ENCODE assay signal across 7 mouse cellular contexts in genomic region chr19:11912037-11912532, GRCm38 (mm10). TPM values are rescaled to one million over a fixed set of nuclear protein-coding genes. Genes with fewer than 3 reads are reported as not detected.
DNase-seq lines count a peak whose midpoint lies in the region; ATAC-seq lines count a peak whose summit lies in the region.

TSS of gene Patl1 (plus strand) at chr19:11912399.

- peaks cover 9% of the 10 kb centered on the region; the same call in 1 of the 2 replicates for H3K4me1 ChIP-seq in intestine, embryonic 16.5 days (ENCODE audit: control insufficient read depth, insufficient read depth, low read length)
- H3K4me1 ChIP-seq in midbrain, embryonic 11.5 days (ENCODE audit: control insufficient read depth, insufficient read depth, low read length) = peaks cover 10% of the 10 kb centered on the region

- DNase-seq in adrenal gland, adult 8-10 months = peak; percentile 98
- peak; percentile 96 for DNase-seq in embryo, embryonic 9.5 days (ENCODE audit: extremely low spot score)
- peak; percentile 97 to 98 for DNase-seq in gastrocnemius, postnatal 4 days (ENCODE audit: low spot score in 2 of 2)
- DNase-seq in left cerebral cortex, postnatal 36 days (ENCODE audit: low spot score in 2 of 2) = peak; percentile 99
- peak; percentile 100 for DNase-seq in midbrain, embryonic 11.5 days (ENCODE audit: low spot score, missing footprints)
- peak; percentile 99 for DNase-seq in skeletal muscle tissue, adult 2 months (ENCODE audit: low read depth, low spot score)

- H3K9me3 ChIP-seq in intestine, embryonic 16.5 days (ENCODE audit: control insufficient read depth, low read length) = no peaks in the 10 kb centered on the region
- no peaks in the 10 kb centered on the region for H3K9me3 ChIP-seq in midbrain, embryonic 11.5 days (ENCODE audit: control insufficient read depth, low read length)

- intact Hi-C loops in left cerebral cortex, postnatal 36 days (cut with DNase I) = loop anchor here (2.0 to 5.0 kb wide), 3 partner anchors 53 to 135 kb away; partner anchors contain the start of genes Osbp and Stx3

- peak within 1 kb of the TSS; percentile 75 for H3K4me2 ChIP-seq in intestine, embryonic 16.5 days (ENCODE audit: low read depth, low read length)
- peak within 1 kb of the TSS; percentile 77 for H3K4me2 ChIP-seq in midbrain, embryonic 11.5 days

- WGBS in intestine, embryonic 16.5 days = under 1% methylated on average over 53 of the region's 53 CpGs
- under 1% methylated on average over 53 of the region's 53 CpGs for WGBS in midbrain, embryonic 11.5 days

- H3K36me3 ChIP-seq in intestine, embryonic 16.5 days (ENCODE audit: control insufficient read depth, insufficient read depth, low read length) = no peaks in the 10 kb centered on the region
- no peaks in the 10 kb centered on the region for H3K36me3 ChIP-seq in midbrain, embryonic 11.5 days (ENCODE audit: control insufficient read depth, insufficient read depth, low read length)

- H3K9ac ChIP-seq in intestine, embryonic 16.5 days (ENCODE audit: low read depth, low read length) = peak within 1 kb of the TSS; percentile 82
- peak within 1 kb of the TSS; percentile 88 for H3K9ac ChIP-seq in midbrain, embryonic 11.5 days (ENCODE audit: low read length)

- H3K4me3 ChIP-seq in intestine, embryonic 16.5 days (ENCODE audit: low read length) = peak within 1 kb of the TSS; percentile 69
- peak within 1 kb of the TSS; percentile 86 for H3K4me3 ChIP-seq in midbrain, embryonic 11.5 days (ENCODE audit: low read depth, low read length)

- no peaks in the 10 kb centered on the region for H3K27me3 ChIP-seq in intestine, embryonic 16.5 days (replicated peaks; ENCODE audit: control insufficient read depth, insufficient read depth, low read length)
- no peaks in the 10 kb centered on the region for H3K27me3 ChIP-seq in midbrain, embryonic 11.5 days (ENCODE audit: control insufficient read depth, insufficient read depth, low read length)

- peak within 1 kb of the TSS; percentile 88 for H3K27ac ChIP-seq in intestine, embryonic 16.5 days (ENCODE audit: low read length)
- peak within 1 kb of the TSS; percentile 79 for H3K27ac ChIP-seq in midbrain, embryonic 11.5 days (ENCODE audit: low read depth, low read length)

- ATAC-seq in intestine, embryonic 16.5 days = peak; percentile 98
- ATAC-seq in midbrain, embryonic 11.5 days (ENCODE audit: low FRiP score) = peak; percentile 96

RNA-seq across cellular contexts. Expression of gene Patl1, which starts in this region (rescaled TPM):
- 10 to 100 TPM; 23.1 to 28.0 (median 25.6) TPM for total RNA-seq in adrenal gland, adult 8-10 months (2022)
- total RNA-seq in gastrocnemius, postnatal 4 days (2021) = 10 to 100 TPM; 29.6 to 32.7 TPM
- 17.3 and 18.8 TPM in 2 replicates for polyA plus RNA-seq in intestine, embryonic 16.5 days (2015; fragmentation: Nextera tagmentation; extraction: Ambion mirVana)
- total RNA-seq in left cerebral cortex, postnatal 36 days (2021) = 10 to 100 TPM; 18.5 to 19.6 TPM
- polyA plus RNA-seq in midbrain, embryonic 11.5 days (2014; fragmentation: Nextera tagmentation; extraction: Ambion mirVana) = 30.2 and 30.3 TPM in 2 replicates

Comparison
In these comparisons a context has a peak if more than half of its experiments do, and no peak if none do; other contexts are left out.
1. Peak in every context shown above with its lines: DNase-seq, ATAC-seq, H3K4me3 ChIP-seq and H3K27ac ChIP-seq.